Mouse (Mus musculus) retina, postnatal 7 days (tissue): Measurements from ENCODE around the gene Exoc6.

ENCODE experiments used
- DNase-seq: peaks from one replicate; pipeline ENCODE4 v3.0.0-alpha.2; 2012; ENCODE audit warnings: low read depth, low spot score

Exoc6 gene

DNA sequence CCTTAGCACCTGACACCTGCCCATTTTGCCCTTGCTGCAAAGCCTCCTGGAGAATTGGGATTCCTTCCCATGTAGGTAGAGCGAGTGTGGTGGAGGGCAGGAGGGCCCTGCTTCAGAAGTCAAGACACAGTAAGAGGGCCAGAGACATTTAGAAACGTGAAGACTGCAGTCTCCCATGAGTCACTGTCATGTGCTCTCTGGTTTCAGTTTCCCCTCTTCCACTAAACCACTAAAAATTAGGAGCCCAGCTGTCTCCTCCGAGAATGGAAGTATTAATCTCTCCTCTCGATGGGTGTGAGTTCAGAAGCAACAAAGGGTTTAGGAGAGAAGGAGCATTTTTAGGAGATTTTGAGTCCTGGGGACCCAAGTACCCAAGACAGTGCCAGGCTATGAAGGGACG lies 139.3 kb downstream of the Exoc6 start:
- DNase-seq, result no peak

DNA sequence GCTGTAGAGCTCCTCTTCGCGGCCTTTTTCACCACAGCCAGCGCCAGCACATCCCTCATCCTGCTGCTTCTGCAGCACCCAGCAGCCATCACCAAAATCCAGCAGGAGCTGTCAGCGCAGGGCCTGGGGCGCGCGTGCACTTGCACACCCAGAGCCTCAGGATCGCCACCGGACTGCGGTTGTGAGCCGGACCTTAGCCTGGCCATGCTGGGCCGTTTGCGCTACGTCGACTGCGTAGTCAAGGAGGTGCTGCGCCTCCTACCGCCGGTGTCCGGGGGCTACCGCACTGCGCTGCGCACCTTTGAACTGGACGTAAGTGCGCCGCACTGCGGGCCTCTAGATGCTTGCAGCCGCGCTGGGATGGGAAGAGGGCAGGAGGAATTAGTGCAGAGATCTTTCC lies 140.5 kb downstream of the Exoc6 start:
- no peak for DNase-seq

DNA sequence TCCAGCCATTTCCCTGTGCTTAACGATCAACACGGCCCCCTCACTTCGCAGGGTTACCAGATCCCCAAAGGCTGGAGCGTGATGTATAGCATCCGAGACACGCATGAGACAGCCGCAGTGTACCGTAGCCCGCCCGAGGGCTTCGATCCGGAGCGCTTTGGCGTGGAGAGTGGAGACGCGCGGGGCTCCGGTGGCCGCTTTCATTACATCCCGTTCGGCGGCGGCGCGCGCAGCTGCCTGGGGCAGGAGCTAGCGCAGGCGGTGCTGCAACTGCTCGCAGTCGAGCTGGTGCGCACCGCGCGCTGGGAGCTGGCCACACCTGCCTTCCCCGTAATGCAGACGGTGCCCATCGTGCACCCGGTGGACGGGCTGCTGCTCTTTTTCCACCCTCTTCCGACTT lies 142.7 kb downstream of the Exoc6 start:
- DNase-seq, result no peak

DNA sequence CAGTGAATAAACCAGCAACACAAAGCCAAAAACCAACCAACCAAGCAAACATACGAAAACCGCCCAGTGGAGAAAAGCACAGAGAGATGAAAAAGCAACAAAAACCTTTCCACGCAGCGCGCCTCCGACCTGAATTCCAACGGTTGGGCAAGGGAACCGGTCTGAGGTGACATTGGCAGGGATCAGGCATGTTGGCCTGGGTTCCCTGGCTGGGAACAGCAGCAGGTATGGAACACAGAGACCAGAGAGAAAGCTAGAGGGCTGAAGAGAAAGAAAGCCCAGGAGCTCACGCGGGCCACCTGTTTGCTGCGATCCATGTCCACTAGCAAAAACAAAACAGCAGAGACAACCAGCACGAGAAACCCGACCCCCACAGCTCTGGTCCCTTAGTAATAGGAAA lies 144.9 kb downstream of the Exoc6 start:
- no peak for DNase-seq

DNA sequence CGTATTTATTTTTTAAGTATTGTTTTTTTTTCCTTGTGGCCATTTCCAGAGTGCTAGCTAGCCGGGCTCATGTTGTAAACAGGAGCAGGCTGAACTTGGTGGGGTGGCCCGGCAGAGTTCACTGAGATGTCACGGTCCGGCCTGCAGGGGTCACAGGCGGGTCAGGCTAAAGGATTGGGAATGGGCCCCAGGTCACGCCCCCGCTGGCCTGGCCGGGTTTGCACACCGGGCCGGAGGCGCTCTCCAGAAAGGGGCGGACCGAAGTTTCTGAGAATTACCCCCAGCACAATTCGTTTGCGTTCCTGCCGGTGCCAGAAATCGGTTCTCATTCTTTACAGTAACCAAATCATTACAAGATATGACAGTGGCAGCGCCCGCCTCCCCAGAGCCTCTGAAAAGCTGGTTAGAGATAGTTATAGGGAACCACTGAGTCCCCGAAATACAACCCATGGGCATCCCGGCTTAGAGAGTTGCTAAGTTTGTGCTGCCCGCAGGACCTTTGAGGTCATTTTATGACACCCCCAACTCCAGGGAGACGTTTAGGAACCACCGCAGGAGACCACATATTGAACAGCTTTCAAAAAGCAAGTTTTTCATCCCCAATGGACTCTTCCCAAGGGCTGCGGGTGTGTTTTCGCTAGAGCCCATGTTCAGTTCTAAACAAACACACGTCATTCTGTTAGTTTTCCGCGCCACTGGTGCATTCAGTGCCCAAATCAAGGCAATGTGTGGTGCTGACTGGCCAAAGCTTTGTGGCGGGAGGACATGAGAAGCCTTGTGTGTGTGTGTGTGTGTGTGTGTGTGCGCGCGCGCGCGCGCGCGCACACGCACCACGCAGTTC lies 145.8 kb downstream of the Exoc6 start:
- DNase-seq, result no peak

DNA sequence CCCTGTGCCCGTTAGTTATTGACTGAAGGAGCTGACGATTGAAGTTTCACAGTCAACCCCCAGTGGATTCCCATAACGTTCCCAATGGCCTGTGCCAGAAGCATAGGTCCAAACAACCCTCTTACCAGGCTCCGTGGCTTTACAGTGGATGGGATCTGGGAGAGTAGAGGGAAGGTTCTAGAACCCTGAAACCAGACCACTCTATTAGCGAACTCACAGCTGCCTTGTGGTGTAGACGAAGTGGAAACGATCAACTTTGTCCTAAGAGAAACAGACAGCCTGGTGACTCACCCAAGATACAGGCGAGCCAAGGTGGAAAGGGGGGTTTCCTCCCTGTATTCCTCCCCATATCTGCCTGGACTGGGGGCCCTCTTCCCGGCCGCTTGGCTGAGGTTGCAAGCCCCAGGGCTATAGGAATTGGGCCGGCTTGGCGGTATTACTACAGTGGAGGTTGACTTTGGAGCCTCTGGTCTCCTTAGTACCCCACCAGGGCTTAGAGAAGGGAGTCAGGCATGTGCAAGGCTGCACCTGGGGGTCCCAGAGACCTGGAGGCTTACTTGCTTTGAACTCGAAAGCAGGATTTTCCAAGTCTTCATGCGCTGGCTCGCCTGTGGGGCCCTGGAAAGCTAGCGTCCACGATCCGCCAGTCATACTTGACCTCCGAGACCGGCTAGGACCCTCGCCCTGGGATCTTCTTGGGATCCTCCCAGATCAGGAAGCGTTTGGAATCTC lies 146.6 kb downstream of the Exoc6 start:
- DNase-seq, result no peak

DNA sequence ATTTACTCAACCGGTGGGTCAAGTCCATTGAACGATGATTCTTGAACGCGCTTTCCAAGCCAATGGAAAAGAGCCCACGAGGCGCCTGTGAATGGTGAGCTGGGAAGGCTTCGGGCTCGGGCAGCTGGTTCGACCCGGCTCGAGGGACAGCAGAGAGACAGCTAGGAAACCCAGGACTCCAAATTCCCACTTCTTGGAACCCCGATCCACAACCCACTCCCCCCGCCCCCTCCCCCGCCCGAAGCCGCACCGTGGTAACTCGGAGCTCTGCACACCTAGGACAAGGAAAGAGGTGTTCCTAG lies 147.1 kb downstream of the Exoc6 start:
- no peak for DNase-seq

DNA sequence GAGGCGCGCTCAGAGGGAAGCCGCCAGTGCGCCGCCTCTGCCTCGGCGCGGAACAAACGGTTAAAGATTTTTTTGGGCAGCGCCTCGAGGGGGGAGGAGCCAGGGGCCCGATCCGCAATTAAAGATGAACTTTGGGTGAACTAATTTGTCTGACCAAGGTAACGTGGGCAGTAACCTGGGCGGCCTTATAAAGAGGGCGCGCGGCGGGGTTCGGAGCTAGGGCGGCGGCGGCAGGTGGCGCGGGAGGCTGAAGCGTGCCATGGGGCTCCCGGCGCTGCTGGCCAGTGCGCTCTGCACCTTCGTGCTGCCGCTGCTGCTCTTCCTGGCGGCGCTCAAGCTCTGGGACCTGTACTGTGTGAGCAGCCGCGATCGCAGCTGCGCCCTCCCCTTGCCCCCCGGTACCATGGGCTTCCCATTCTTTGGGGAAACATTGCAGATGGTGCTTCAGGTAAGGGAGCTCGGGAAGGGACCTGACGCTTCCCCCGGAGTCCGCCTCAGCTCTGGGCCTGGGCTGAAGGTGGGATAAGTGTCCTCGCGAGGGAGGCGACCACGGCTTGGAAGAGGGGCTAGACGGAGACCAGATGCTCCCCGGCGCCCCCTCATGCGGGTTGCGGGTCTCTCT lies 147.5 kb downstream of the Exoc6 start, which contains the start of gene Cyp26a1:
TSS of gene Cyp26a1 (plus strand) at position 148 of the 622 bp plus-strand sequence.
- DNase-seq, result no peak

DNA sequence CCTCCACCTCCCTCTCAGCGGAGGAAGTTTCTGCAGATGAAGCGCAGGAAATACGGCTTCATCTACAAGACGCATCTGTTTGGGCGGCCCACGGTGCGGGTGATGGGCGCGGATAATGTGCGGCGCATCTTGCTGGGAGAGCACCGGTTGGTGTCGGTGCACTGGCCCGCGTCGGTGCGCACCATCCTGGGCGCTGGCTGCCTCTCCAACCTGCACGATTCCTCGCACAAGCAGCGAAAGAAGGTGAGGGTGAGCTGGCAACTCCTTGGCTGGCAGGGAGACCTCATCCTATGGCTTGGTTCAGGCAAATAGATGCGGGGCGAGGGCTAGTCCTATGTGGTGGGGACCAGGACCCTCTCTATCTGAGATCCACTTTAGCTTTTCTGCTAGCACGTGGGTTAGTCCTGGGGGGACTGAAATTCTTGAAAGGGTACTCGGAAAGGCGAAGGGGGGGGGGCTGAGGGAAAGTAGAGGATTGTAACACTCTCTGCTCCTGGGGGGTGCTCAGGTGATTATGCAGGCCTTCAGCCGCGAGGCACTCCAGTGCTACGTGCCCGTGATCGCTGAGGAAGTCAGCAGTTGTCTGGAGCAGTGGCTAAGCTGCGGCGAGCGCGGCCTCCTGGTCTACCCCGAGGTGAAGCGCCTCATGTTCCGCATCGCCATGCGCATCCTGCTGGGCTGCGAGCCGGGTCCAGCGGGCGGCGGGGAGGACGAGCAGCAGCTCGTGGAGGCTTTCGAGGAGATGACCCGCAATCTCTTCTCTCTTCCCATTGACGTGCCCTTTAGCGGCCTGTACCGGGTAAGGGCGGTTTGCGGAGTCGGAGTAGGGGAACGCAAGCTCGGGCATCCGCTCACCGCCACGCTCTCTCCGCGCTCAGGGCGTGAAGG lies 148.3 kb downstream of the Exoc6 start:
- DNase-seq, result no peak

DNA sequence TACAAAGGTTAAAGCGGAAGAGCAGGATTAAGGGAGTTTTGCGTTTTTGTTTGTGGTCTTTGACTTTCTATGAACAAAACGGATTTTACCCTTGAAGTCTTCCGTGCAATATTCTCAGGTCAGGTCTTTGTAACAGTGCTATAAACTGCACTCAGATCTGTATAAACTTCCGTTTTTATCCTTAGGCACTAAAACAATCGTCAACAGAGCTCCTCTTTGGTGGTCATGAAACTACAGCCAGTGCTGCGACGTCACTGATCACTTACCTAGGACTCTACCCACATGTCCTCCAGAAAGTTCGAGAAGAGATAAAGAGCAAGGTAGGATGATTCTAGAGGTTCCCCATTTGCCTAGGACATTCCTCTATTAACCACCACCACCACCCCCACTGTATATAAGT lies 149.5 kb downstream of the Exoc6 start:
- DNase-seq, result no peak

DNA sequence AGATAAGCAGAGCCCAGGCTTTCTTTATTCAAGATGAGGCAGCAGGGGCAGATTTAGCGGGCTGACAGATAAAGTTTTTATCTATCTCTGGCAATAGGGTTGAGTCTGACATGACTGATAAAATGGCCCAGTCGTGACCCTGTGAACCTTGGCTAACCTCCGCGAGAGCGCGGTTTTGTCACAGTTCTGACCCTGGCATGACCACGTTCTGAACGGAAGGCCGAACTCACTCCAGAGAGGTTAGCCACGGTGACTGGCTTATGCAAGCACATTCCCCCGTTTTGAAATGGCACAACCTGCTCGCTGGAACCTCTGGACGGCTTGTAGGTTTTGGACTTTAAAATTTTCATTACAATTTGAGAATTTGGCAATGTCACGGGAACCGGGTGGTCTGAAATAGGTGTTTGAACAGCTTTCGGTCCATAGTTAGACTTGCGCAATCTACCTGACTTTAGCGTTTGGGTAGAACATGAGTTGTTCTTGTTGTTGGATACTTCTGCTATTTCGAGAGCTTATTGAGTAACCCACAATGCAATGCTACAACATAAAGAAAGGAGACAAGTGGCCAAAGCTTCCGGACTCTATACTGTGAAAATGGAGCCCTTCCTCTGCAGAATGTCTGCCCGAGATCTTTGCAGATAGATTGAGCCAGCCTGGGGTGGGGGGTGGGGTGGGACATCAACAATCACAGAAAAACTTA lies 152.3 kb downstream of the Exoc6 start:
- DNase-seq, result no peak

DNA sequence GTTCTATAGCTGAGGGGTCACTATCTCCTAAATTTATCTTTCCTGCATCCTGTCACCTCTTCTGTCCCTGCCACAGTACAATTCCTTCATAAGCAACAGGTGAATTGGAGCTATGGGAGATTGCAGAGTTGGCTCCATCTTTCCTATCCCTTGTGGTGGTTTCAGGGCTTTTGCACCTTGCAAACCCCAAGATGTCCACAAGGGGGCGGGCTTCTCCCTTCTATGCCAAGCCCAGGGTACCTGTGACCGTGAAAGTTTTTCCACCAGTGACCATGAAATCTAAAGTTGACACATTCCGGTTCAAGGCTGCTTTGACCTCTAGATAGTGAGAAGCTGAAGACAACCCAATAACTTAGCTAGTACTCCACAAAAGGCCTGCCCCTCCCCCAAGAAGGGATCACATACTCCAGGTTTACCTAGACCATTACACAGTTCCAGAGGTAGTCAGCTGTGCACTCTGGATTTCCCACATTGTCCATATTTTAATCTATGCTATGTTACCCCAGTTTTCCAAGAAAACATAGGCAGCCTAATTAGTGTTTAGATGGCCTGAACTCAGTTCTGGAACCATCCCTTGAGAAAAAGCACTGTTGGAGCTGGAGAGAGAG lies 153.8 kb downstream of the Exoc6 start:
- DNase-seq, result peak; percentile 51

DNA sequence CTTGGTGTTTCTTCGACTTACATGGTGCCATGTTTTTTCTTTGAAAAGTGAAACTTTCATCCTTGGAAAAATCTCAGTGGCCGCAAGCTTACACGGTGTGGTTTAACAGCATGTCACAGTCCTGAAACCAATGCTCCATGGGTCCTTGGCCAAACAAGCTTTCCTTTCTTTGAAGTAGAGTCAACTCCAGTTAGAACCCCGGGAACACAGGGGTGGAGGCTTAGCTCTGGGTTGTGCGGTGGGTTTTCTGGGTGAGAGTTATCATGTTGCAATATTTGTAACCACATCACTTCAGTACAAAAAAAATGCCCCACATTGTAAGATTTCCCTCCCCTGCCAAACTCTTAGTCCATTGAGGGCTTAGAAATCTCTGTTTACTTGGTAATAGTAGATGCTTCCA lies 155.5 kb downstream of the Exoc6 start:
- no peak for DNase-seq

DNA sequence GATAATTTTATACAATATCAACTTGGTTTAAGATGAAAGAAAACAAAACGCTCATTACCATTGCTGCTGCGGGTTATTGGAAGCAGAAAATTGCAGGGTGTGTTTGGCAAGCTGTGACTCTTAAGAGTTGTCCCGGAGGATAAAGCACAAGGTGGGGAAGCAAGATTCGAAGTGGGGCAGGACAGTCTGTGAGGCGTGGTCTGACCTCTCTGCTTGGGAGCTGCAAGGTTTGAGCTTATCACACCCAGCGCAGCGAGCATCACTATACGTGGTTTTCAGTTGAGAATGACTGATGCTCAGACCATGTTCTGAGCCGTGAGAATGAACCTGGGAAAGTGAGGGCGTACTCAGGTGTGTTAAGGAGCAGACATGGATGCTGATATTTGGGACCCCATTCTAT lies 164.5 kb downstream of the Exoc6 start:
- DNase-seq, result no peak

DNA sequence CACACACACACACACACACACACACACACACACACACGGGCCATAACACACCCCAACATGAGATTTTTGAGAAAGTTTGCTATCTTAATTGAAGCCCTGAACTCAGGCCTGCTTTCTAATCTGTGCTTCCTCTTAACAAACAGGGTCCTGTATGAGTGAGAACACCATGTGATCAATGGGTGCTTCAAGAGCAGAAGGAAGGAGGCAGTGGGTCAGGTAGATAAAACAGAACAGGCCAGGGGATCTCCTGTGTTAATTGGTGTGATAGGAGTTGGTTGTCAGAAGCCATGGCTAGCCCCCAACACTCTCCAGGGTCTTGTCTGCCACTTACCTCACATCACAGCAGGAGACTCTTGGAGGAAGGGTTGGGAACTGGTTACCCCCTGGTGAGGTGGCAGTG lies 165.8 kb downstream of the Exoc6 start:
- DNase-seq, result no peak

DNA sequence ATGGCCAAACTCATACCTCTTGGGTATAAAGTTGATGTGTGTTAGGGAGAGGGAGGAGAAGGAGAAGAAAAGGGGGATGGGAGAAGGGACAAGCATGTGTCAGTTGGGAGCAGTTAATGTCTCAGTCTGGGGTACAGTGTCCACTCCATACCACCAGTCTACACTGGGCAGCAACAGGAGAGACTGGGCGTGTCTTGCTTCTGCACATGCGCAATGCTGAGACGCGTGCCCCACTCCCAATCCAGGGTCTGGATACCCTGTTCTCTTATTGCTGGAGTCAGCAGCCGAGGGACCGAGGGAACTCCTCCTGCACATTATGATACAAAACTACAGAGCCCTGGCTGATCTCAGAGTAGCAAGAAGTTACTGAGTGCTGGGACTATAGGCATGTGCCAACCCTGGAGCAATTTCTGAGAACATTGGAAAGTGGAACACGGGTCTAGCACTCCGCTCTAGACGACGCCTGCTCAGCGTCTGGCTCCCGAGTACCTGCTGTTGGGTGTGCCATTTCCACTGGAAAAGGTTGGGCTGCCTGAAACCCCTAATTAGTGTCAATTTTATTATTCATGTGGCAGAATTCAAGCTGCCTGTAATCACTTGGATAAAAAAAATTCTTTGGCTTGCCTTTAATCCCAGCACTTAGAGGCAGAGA lies 166.4 kb downstream of the Exoc6 start:
- no peak for DNase-seq

DNA sequence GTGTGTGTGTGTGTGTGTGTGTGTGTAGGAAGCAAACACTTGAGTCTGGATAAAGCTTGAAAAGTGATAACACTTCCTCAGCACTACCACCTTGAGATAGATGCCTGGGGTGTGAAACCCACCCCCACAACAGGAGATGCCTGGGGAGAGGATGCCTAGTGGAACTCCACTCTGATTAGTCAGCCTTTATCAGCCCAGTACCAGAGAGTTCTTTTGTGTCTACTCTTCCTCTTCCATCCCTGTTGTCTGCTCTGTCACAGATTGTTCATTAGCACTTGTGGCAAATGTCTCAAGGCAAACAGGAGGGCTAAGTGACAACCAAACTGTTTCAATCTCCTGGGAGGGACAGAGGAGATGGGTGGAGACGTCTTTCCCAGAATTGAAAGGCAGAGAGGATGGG lies 168.9 kb downstream of the Exoc6 start:
- DNase-seq, result no peak

DNA sequence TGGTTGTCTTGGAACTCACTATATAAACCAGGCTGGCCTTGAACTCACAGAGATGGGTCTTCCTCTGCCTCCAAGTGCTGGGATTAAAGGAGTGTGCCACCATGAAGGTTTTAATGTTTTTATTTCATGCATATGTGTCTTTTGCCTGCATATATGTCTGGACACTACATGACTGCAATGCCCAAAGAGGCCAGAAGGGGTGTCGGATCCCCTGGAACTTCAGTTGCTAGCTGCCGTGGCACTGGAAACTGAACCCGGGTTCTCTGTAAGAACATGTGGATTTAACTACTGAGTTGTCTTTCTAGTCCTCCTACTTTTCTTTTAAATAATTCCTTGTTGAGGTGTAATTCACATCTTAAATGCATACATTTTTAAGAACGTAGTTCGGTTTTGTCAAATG lies 174.4 kb downstream of the Exoc6 start:
- no peak for DNase-seq

DNA sequence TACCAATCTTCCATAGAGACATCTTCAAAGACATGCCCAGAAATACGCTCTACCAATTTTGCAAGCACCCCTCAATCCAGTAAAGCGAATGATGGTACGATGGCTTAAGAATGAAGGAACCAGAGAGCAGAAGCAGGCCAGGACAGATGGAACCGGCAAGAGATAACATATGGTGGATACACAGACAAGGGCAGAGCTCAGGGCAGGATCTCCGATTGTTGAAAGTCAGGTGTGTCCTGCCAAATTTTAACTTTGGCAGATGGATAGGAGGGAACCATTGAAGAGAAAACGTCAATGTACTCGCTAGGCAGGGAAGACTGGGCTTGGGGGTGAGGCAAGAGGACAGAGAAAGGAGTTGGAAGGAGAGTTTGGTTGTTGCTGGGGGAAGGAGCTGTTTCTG lies 176.4 kb downstream of the Exoc6 start:
- no peak for DNase-seq

DNA sequence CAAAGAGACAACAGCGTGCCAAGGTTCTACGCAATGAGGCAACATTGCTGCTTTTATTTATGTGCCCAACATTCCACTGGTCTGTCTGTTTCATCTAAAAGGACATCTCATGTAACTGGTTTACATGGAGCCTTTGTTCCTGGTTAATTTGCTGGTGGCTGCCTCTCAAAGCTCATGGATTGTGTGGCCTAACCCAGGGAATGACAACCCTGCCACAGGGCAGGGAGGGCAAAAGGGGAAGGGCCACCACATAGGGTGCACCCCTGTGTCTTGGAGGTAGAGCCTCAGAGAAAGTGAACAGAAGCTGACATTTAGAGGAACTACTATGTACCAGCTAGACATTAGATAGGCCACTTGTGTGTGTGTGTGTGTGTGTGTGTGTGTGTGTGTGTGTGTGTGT lies 177.1 kb downstream of the Exoc6 start:
- no peak for DNase-seq
